Mouse (Mus musculus): Measurements from ENCODE around the gene Treml4. TPM values are rescaled to one million over a fixed set of nuclear protein-coding genes. Genes with fewer than 3 reads are reported as not detected.

Gene Treml4
- polyA plus RNA-seq, 1 experiment from 2014 or later, result not detected

DNA sequence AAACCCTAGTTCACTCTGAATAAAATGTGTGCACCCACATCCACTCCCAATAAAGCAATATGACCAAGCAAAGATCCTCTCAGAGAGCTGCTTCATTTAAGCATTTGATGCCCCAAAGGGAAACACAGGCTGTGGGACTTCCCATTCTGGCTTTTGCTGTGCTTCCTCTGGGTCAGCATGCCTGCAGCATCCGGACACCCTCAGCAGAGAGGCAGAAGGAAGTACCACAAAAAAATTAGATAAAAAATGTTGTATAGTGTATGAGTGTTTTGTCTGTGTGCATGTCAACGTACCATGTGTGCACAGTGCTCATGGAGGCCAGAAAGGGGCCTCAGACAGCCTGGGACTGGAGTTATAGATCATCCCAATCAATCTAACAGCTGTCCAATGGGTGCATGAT lies 2.2 kb upstream of the Treml4 start:
- H3K4me3 ChIP-seq, result no peak overlapping the region
- H3K27me3 ChIP-seq (ENCODE audit: insufficient read depth, poor library complexity, severe bottlenecking), result no peaks in the 10 kb centered on the region
- H3K36me3 ChIP-seq, result no peaks in the 10 kb centered on the region
- 85% methylated on average over 2 of the region's 2 CpGs for WGBS
- peaks cover 11% of the 10 kb centered on the region for H3K9me3 ChIP-seq
- 0 out of 2 replicates have a peak, but pooled peaks cover 11% of the 10 kb centered on the region for H3K4me1 ChIP-seq (replicated peaks)
- no peak overlapping the region for H3K27ac ChIP-seq
- no peak for DNase-seq (ENCODE audit: low spot score)

DNA sequence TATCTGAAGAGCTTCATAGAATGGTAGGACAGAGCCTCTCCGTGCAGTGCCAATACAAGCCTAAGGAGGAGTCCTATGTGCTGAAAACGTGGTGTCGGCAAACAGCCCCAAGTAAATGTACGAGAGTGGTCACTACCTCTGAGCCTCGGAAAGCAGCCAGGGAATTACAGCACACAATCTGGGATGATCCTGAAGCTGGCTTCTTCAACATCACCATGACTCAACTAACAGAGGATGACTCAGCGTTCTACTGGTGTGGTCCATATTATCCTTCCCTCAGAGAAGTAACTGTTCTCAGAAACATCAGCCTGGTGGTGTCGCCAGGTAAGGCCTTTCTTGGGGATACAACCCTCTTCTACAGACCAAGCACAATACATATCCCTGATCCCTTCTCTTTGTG lies 567 bp downstream of the Treml4 start:
- peaks cover 3% of the 10 kb centered on the region for H3K9me3 ChIP-seq
- H3K36me3 ChIP-seq, result no peaks in the 10 kb centered on the region
- H3K27me3 ChIP-seq (ENCODE audit: insufficient read depth, poor library complexity, severe bottlenecking), result no peaks in the 10 kb centered on the region
- H3K27ac ChIP-seq, result no peak overlapping the region
- H3K4me1 ChIP-seq (replicated peaks), result 0 out of 2 replicates have a peak, but pooled peaks cover 11% of the 10 kb centered on the region
- WGBS, result 94% methylated on average over 7 of the region's 7 CpGs
- no peak overlapping the region for H3K4me3 ChIP-seq
- DNase-seq (ENCODE audit: low spot score), result no peak

DNA sequence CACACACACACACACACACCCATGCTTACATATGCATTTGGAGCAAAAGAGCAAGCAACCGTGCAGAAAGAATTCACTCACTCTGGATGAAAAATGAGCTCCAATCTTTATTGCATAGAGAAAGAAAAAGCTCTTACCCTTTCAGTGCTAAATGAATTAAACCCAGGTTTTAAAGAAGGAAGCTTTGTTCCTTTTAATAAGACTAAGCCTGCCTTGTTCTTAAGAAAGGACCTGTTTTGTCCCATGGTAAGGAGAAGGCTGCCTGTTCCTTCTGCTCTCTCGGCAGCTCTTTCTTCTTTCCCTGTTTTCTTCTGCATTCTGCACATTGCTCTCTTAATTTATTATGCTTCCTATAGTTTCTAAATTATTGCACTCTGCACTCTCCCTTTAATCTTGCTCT lies 2.0 kb downstream of the Treml4 start:
- H3K4me3 ChIP-seq, result no peak overlapping the region
- no peaks in the 10 kb centered on the region for H3K36me3 ChIP-seq
- no peak for DNase-seq (ENCODE audit: low spot score)
- 0 out of 2 replicates have a peak, but pooled peaks cover 11% of the 10 kb centered on the region for H3K4me1 ChIP-seq (replicated peaks)
- no peaks in the 10 kb centered on the region for H3K9me3 ChIP-seq
- WGBS, result 46% methylated on average over 2 of the region's 2 CpGs
- H3K27me3 ChIP-seq (ENCODE audit: insufficient read depth, poor library complexity, severe bottlenecking), result no peaks in the 10 kb centered on the region
- H3K27ac ChIP-seq, result no peak overlapping the region

GRCm38 (mm10) chr17:48266610-48267304 lies 2.7 kb downstream of the Treml4 start:
- no peak for DNase-seq (ENCODE audit: low spot score)
- no peaks in the 10 kb centered on the region for H3K27me3 ChIP-seq (ENCODE audit: insufficient read depth, poor library complexity, severe bottlenecking)
- H3K36me3 ChIP-seq, result no peaks in the 10 kb centered on the region
- no peak overlapping the region for H3K4me3 ChIP-seq
- no peak overlapping the region for H3K27ac ChIP-seq
- H3K4me1 ChIP-seq (replicated peaks), result 0 out of 2 replicates have a peak, but pooled peaks cover 11% of the 10 kb centered on the region
- no peaks in the 10 kb centered on the region for H3K9me3 ChIP-seq
- WGBS, result 57% methylated on average over 2 of the region's 2 CpGs

DNA sequence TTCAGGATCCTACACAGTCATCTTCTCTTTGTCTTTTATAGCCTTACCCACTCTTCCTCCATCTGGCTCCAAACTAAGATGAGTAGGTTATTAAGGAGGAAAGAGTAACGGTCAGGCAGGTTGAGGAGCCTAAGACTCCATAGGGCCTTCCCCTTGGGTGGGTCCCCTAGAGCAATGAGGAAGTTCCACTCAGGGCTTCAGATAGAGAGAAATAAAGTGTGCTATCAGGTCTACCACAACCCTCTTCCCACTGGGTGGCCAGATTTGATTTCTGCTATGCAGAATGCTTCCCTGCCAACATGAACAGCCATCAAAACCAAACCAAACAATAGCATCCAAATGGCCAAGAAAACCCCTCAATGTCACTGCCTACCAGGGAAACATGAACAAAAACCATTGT lies 3.5 kb downstream of the Treml4 start:
- H3K36me3 ChIP-seq, result no peaks in the 10 kb centered on the region
- DNase-seq (ENCODE audit: low spot score), result no peak
- H3K27me3 ChIP-seq (ENCODE audit: insufficient read depth, poor library complexity, severe bottlenecking), result no peaks in the 10 kb centered on the region
- H3K9me3 ChIP-seq, result no peaks in the 10 kb centered on the region
- no peak overlapping the region for H3K4me3 ChIP-seq
- 88% methylated on average over 1 of the region's 1 CpGs for WGBS
- no peak overlapping the region for H3K27ac ChIP-seq
- H3K4me1 ChIP-seq (replicated peaks), result 0 out of 2 replicates have a peak, but pooled peaks cover 11% of the 10 kb centered on the region

- no peak for DNase-seq (ENCODE audit: low spot score)
Observed at GRCm38 (mm10) chr17:48268276-48268675, 4.2 kb downstream of the Treml4 start.

DNA sequence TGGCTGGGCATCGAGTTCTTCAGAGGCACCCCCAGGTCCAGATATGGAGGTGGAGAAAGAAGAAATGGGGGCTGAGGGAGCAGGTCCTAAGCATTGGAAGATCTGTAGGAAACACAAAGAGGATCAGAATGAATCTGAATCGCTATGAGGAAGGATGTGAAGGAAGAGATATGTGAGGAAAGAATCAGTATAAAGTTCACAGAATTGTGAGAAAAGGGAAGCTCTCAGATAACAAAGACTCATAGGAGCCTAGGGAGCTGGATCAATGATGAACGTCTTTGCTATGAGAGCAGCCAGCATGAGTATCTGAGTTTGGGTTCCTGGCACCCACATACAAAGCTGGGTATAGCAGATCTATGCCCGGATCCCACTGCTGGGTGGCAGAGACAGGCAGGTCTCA lies 5.7 kb downstream of the Treml4 start:
- H3K27ac ChIP-seq, result no peak overlapping the region
- no peak for DNase-seq (ENCODE audit: low spot score)
- no peak overlapping the region for H3K4me3 ChIP-seq
- WGBS, result 72% methylated on average over 4 of the region's 4 CpGs
- H3K9me3 ChIP-seq, result no peaks in the 10 kb centered on the region
- H3K36me3 ChIP-seq, result no peaks in the 10 kb centered on the region
- 0 out of 2 replicates have a peak, but pooled peaks cover 11% of the 10 kb centered on the region for H3K4me1 ChIP-seq (replicated peaks)
- no peaks in the 10 kb centered on the region for H3K27me3 ChIP-seq (ENCODE audit: insufficient read depth, poor library complexity, severe bottlenecking)

More at GRCm38 (mm10) chr17:48268276-48268675, 4.2 kb downstream of the Treml4 start:
- H3K27ac ChIP-seq, result no peak overlapping the region
- H3K9me3 ChIP-seq, result no peaks in the 10 kb centered on the region
- no peaks in the 10 kb centered on the region for H3K36me3 ChIP-seq
- 0 out of 2 replicates have a peak, but pooled peaks cover 11% of the 10 kb centered on the region for H3K4me1 ChIP-seq (replicated peaks)
- H3K27me3 ChIP-seq (ENCODE audit: insufficient read depth, poor library complexity, severe bottlenecking), result no peaks in the 10 kb centered on the region
- no peak overlapping the region for H3K4me3 ChIP-seq

GRCm38 (mm10) chr17:48272158-48272557 lies 8.1 kb downstream of the Treml4 start:
- DNase-seq (ENCODE audit: low spot score), result no peak

DNA sequence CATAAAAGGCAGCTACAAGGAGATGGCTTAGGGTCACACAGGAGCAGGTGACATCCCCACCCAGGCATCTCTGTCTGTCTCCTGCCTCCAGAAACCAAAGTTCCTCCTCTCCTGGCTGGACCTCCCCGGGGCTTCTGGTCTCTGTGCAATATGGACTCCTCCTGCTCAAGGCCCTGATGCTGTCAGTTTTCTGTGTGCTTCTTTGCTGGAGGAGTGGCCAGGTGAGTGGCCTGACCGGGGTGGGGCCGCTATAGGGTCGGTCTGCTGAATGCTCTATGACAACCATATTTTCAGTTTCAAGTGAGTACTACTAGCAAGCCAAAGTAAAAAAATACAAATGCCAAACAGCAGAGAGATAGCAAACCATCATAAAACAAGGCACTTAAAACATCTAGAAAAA lies 8.5 kb downstream of the Treml4 start:
- no peak overlapping the region for H3K27ac ChIP-seq
- H3K4me1 ChIP-seq (replicated peaks), result no peaks in the 10 kb centered on the region
- H3K4me3 ChIP-seq, result no peak overlapping the region
- H3K27me3 ChIP-seq (ENCODE audit: insufficient read depth, poor library complexity, severe bottlenecking), result no peaks in the 10 kb centered on the region
- H3K9me3 ChIP-seq, result no peaks in the 10 kb centered on the region
- 91% methylated on average over 4 of the region's 4 CpGs for WGBS
- no peak for DNase-seq (ENCODE audit: low spot score)
- no peaks in the 10 kb centered on the region for H3K36me3 ChIP-seq

More at GRCm38 (mm10) chr17:48272158-48272557, 8.1 kb downstream of the Treml4 start:
- Histone ChIP-seq H3K4me3 (no peak overlapping the region), H3K27me3 (ENCODE audit: insufficient read depth, poor library complexity, severe bottlenecking) (no peaks in the 10 kb centered on the region), H3K4me1 (replicated peaks) (no peaks in the 10 kb centered on the region), H3K27ac (no peak overlapping the region), H3K36me3 (no peaks in the 10 kb centered on the region), H3K9me3 (no peaks in the 10 kb centered on the region)
- 80% methylated on average over 5 of the region's 5 CpGs for WGBS

- Histone ChIP-seq H3K9me3 (no peaks in the 10 kb centered on the region), H3K27ac (no peak overlapping the region), H3K27me3 (ENCODE audit: insufficient read depth, poor library complexity, severe bottlenecking) (no peaks in the 10 kb centered on the region), H3K4me3 (no peak overlapping the region), H3K36me3 (no peaks in the 10 kb centered on the region), H3K4me1 (replicated peaks) (no peaks in the 10 kb centered on the region)
- DNase-seq (ENCODE audit: low spot score), result no peak
- 73% methylated on average over 4 of the region's 4 CpGs for WGBS
Observed at GRCm38 (mm10) chr17:48274098-48274497, 10.0 kb downstream of the Treml4 start.

DNA sequence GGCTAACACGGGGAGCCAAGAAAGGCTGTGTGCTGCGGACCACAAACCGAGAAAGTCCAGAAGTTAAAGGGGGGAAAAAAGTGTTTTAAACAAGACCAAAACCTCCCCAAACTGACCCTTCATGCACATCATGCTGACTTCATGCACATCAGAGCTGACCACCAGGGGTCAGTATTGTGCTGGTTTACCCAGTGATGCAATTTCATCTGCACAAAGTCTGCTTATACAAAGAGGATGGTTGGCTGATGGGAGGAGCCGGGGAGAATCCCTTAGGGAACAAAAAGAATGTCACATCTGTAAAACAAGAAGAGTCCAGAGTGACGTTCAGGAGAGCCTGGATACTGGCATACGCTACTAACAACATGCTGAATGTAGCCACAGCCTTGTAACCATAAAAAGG lies 10.8 kb downstream of the Treml4 start:
- H3K4me3 ChIP-seq, result no peak overlapping the region
- no peaks in the 10 kb centered on the region for H3K4me1 ChIP-seq (replicated peaks)
- no peaks in the 10 kb centered on the region for H3K36me3 ChIP-seq
- H3K9me3 ChIP-seq, result no peaks in the 10 kb centered on the region
- DNase-seq (ENCODE audit: low spot score), result peak; percentile 77
- WGBS, result 31% methylated on average over 6 of the region's 6 CpGs
- no peaks in the 10 kb centered on the region for H3K27me3 ChIP-seq (ENCODE audit: insufficient read depth, poor library complexity, severe bottlenecking)
- no peak overlapping the region for H3K27ac ChIP-seq

DNA sequence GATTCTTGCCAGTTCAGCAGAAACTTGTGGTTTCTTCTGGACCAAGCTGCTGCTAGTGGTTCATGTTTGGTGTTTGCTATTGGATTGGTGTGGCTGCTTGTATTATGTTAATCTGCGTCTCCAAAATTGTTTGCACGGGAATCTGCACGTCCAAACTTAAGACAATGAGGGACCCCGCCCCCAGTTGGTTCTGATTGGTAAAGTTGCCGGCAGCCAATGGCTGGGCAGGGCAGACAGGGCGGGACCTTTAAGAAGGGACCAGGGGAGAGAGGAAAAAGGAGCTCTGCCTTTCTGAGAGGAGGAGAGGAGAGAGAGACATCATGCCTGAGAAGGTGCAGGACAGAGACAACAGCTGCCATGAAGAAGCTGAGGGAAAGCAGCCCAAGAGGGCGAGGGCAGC lies 11.6 kb downstream of the Treml4 start:
- WGBS, result 69% methylated on average over 7 of the region's 7 CpGs
- no peak overlapping the region; the same call in 1 of the 2 replicates for H3K27ac ChIP-seq
- H3K4me3 ChIP-seq, result no peak overlapping the region
- H3K4me1 ChIP-seq (replicated peaks), result peaks cover 3% of the 10 kb centered on the region
- no peak for DNase-seq (ENCODE audit: low spot score)
- H3K36me3 ChIP-seq, result no peaks in the 10 kb centered on the region
- no peaks in the 10 kb centered on the region for H3K27me3 ChIP-seq (ENCODE audit: insufficient read depth, poor library complexity, severe bottlenecking)
- no peaks in the 10 kb centered on the region for H3K9me3 ChIP-seq

DNA sequence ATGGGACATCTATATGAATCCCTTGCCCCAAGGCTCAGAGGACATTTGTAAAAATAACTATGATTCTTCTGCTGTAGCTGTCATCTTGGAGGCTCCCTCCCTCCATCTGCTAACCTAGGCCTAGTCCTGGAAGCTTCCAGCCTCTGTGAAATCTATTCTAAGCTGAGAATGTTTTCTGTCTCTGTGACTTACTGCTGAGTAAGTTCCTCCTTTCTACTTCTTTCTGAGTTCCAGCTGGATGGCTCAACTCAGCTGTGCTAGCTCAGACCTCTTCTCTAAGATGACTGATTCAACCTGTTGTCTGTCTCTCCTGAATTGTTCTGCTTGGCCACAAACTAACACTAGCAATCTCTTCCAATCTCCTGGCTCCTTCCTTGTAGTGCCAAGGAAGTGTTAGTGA lies 14.3 kb downstream of the Treml4 start:
- Histone ChIP-seq H3K9me3 (no peaks in the 10 kb centered on the region), H3K27me3 (ENCODE audit: insufficient read depth, poor library complexity, severe bottlenecking) (no peaks in the 10 kb centered on the region), H3K27ac (no peak overlapping the region), H3K36me3 (no peaks in the 10 kb centered on the region), H3K4me1 (replicated peaks) (peaks cover 21% of the 10 kb centered on the region), H3K4me3 (no peak overlapping the region)
- DNase-seq (ENCODE audit: low spot score), result no peak

DNA sequence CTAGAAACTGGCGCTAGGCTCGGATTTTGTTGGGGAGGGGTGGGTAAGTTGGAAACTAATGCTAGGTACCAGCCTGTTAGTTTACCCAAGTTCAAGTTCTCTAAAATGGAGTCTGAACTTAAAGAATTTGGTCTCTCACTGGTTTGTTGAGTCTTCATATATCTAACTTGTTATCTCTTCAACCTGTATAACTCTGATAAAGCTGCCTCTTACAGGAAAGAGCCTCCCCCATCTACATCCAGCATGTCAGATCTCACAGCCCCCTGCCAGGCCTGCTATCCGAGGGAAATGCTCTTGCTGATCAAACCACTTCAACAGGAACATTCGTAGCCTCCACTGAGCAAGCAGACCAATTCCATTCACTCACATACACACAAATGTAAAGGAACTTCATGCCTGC lies 14.9 kb downstream of the Treml4 start:
- DNase-seq (ENCODE audit: low spot score), result no peak
- Histone ChIP-seq H3K27me3 (ENCODE audit: insufficient read depth, poor library complexity, severe bottlenecking) (no peaks in the 10 kb centered on the region), H3K9me3 (no peaks in the 10 kb centered on the region), H3K4me3 (no peak overlapping the region), H3K36me3 (no peaks in the 10 kb centered on the region), H3K4me1 (replicated peaks) (peaks cover 21% of the 10 kb centered on the region), H3K27ac (no peak overlapping the region)
- WGBS, result 81% methylated on average over 4 of the region's 4 CpGs
